25 mouse cellular contexts compared by ENCODE assay signal in the genomic region with DNA sequence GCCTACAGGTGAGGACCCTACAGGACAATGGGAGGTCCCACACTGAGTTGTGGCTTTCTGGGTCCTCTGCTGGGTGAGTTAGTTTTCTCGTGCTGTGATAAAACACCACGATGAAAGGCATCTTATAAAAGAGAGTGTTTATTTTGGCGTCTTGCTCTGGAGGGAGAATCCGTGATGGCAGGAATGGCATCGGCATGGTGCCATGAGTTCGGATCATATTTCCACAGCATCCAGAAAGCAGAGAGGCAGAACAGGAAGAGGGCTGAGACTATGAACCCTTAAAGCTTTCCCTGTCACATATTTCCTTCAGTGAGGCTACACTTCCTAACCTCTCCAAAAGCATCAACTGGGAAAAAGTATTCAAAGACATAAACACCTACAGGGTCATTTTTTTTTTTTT. TPM values are rescaled to one million over a fixed set of nuclear protein-coding genes. Genes with fewer than 3 reads are reported as not detected.
A peak's percentile ranks its signal among the peaks of the same experiment; 100 is the strongest.
DNase-seq lines count a peak whose midpoint lies in the region; ATAC-seq and TF ChIP-seq lines count a peak whose summit lies in the region.
"Had no signal": no experiment of that assay in that cellular context is flagged by ENCODE, and none has a peak within 500 bp of the region (broad histone marks: within the 10 kb centered on the region; RNA-seq: fewer than 3 reads in every experiment).

No protein-coding gene starts in this region.

- H3K9ac ChIP-seq in lung, embryonic 14.5 days, result no peak overlapping the region
- H3K9ac ChIP-seq in forebrain, embryonic 16.5 days (replicated peaks; ENCODE audit: low read depth, low read length), result no peak overlapping the region
- H3K9ac ChIP-seq: embryonic facial prominence, embryonic 12.5 days; hindbrain, embryonic 14.5 days; limb, embryonic 15.5 days; liver, embryonic 14.5 days; midbrain, embryonic 15.5 days; neural tube, embryonic 13.5 days had no signal

- H3K27me3 ChIP-seq in lung, embryonic 14.5 days (ENCODE audit: insufficient read depth, low read length), result no peaks in the 10 kb centered on the region
- H3K27me3 ChIP-seq in forebrain, embryonic 16.5 days (replicated peaks; ENCODE audit: control insufficient read depth, insufficient read depth, low read length), result no peaks in the 10 kb centered on the region
- H3K27me3 ChIP-seq: embryonic facial prominence, embryonic 12.5 days; limb, embryonic 15.5 days; midbrain, embryonic 15.5 days; neural tube, embryonic 13.5 days; Patski had no signal

- H3K4me3 ChIP-seq in lung, embryonic 14.5 days (ENCODE audit: low read depth, low read length), result no peak overlapping the region
- no peak overlapping the region for H3K4me3 ChIP-seq in forebrain, embryonic 16.5 days (replicated peaks; ENCODE audit: low read length)
- H3K4me3 ChIP-seq: embryonic facial prominence, embryonic 12.5 days; left cerebral cortex, adult 2 months; limb, embryonic 15.5 days; midbrain, embryonic 15.5 days; myocyte; neural tube, embryonic 13.5 days had no signal

- H3K4me2 ChIP-seq in lung, embryonic 14.5 days, result no peak overlapping the region
- H3K4me2 ChIP-seq in forebrain, embryonic 16.5 days (ENCODE audit: low read length), result no peak overlapping the region
- H3K4me2 ChIP-seq: embryonic facial prominence, embryonic 12.5 days; hindbrain, embryonic 14.5 days; limb, embryonic 15.5 days; midbrain, embryonic 15.5 days; neural tube, embryonic 13.5 days had no signal

- 51% methylated on average over 6 of the region's 6 CpGs for WGBS in lung, embryonic 14.5 days
- WGBS in forebrain, embryonic 16.5 days, result 83% methylated on average over 6 of the region's 6 CpGs

- DNase-seq in adrenal gland, postnatal 25 days, result peak; percentile 37
- DNase-seq in adrenal gland, adult 8-10 months, result no peak
- DNase-seq in heart, postnatal 10 days, result peak; percentile 50 to 62
- DNase-seq in heart, adult 8-10 months (ENCODE audit: low spot score), result no peak
- DNase-seq in lung, embryonic 14.5 days, result peak; percentile 25
- no peak for DNase-seq in lung, postnatal 14 days
- DNase-seq in 3134 (ENCODE audit: extremely low read depth, insufficient read length, low spot score), result peak; percentile 50
- DNase-seq: cerebellum, adult 11-12 months; cerebellum, postnatal 25 days; heart, postnatal 36 days; kidney, adult 8-10 months; left cerebral cortex, postnatal 4 days; retina, postnatal 1 day; thymus, postnatal 14 days had no signal

- ATAC-seq in lung, embryonic 14.5 days (ENCODE audit: insufficient read depth), result no peak
- ATAC-seq in forebrain, embryonic 16.5 days, result no peak
- ATAC-seq: inflammation-experienced regulatory T-cells, adult 6 months; midbrain, embryonic 15.5 days; Patski had no signal

- H3K9me3 ChIP-seq in lung, embryonic 14.5 days (ENCODE audit: low read depth, low read length), result no peaks in the 10 kb centered on the region
- no peaks in the 10 kb centered on the region for H3K9me3 ChIP-seq in forebrain, embryonic 16.5 days (ENCODE audit: control insufficient read depth, low read length)
- H3K9me3 ChIP-seq: limb, embryonic 15.5 days; midbrain, embryonic 15.5 days; neural tube, embryonic 13.5 days had no signal

- intact Hi-C loops in heart, postnatal 10 days (cut with DNase I), result no loop called here

- TF ChIP-seq CTCF in lung, embryonic 14.5 days (IDR thresholded peaks at IDR 0.05; ENCODE audit: low read depth), result no peak

- H3K27ac ChIP-seq in lung, embryonic 14.5 days (ENCODE audit: low read depth), result no peak overlapping the region
- no peak overlapping the region for H3K27ac ChIP-seq in forebrain, embryonic 16.5 days (ENCODE audit: low read length)
- H3K27ac ChIP-seq: embryonic facial prominence, embryonic 12.5 days; hindbrain, embryonic 14.5 days; left cerebral cortex, adult 2 months; limb, embryonic 15.5 days; liver, embryonic 14.5 days; midbrain, embryonic 15.5 days; neural tube, embryonic 13.5 days had no signal

- H3K36me3 ChIP-seq in lung, embryonic 14.5 days (ENCODE audit: insufficient read depth), result no peaks in the 10 kb centered on the region
- no peaks in the 10 kb centered on the region for H3K36me3 ChIP-seq in forebrain, embryonic 16.5 days (ENCODE audit: control insufficient read depth, insufficient read depth)
- H3K36me3 ChIP-seq: embryonic facial prominence, embryonic 12.5 days; limb, embryonic 15.5 days; midbrain, embryonic 15.5 days; neural tube, embryonic 13.5 days had no signal

- no peaks in the 10 kb centered on the region for H3K4me1 ChIP-seq in lung, embryonic 14.5 days (ENCODE audit: insufficient read depth)
- H3K4me1 ChIP-seq in forebrain, embryonic 16.5 days (replicated peaks; ENCODE audit: control insufficient read depth, insufficient read depth, low read length), result no peaks in the 10 kb centered on the region
- H3K4me1 ChIP-seq: embryonic facial prominence, embryonic 12.5 days; limb, embryonic 15.5 days; midbrain, embryonic 15.5 days; neural tube, embryonic 13.5 days had no signal

RNA-seq across cellular contexts. Expression of a gene that starts 56.1 kb away (rescaled TPM):
- total RNA-seq in adrenal gland, postnatal 25 days (2021), result 67.4 and 93.7 TPM in 2 replicates
- 10 to 100 TPM; 85.2 to 98.8 (median 89.6) TPM for total RNA-seq in adrenal gland, adult 8-10 months (2022)
- 100 to 1,000 TPM; 185 to 197 TPM for total RNA-seq in heart, postnatal 10 days (2021)
- 100 to 1,000 TPM; 291 to 307 (median 299) TPM for total RNA-seq in heart, adult 8-10 months (2022)
- 45.2 and 47.7 TPM in 2 replicates for polyA plus RNA-seq in lung, embryonic 14.5 days (2014; fragmentation: Nextera tagmentation; extraction: Ambion mirVana)
- polyA plus RNA-seq in forebrain, embryonic 16.5 days (2015; fragmentation: Nextera tagmentation; extraction: Ambion mirVana), result 9.3 and 11.2 TPM in 2 replicates

Comparison
In these comparisons a context has a peak if more than half of its experiments do, and no peak if none do; other contexts are left out.
1. DNase-seq: peak in adrenal gland, postnatal 25 days (single experiment), heart, postnatal 10 days (2 of 2), lung, embryonic 14.5 days (single experiment) and 3134 (single experiment); none in adrenal gland, adult 8-10 months (single experiment), heart, adult 8-10 months (single experiment) and lung, postnatal 14 days (single experiment).